Mouse (Mus musculus) thymus, adult 2 months (tissue): Measurements from ENCODE around the gene Gm4559.

ENCODE experiments used
- CTCF ChIP-seq: fragments of 200-500 bp; IDR thresholded peaks from 2 replicates; pipeline ENCODE4 v1.5.1; 2012; ENCODE audit warnings: mild to moderate bottlenecking, control low read depth, low read length, moderate library complexity, borderline replicate concordance; ENCODE audit not compliant: control insufficient read depth, poor library complexity, insufficient read depth; ENCODE audit errors: extremely low read depth
- POLR2A ChIP-seq: fragments of 200-500 bp; IDR thresholded peaks from 2 replicates; pipeline ENCODE4 v1.6.1; 2012; ENCODE audit warnings: mild to moderate bottlenecking, low read length, control low read depth, moderate library complexity; ENCODE audit not compliant: control insufficient read depth, poor library complexity, insufficient read depth; ENCODE audit errors: extremely low read depth

DNA sequence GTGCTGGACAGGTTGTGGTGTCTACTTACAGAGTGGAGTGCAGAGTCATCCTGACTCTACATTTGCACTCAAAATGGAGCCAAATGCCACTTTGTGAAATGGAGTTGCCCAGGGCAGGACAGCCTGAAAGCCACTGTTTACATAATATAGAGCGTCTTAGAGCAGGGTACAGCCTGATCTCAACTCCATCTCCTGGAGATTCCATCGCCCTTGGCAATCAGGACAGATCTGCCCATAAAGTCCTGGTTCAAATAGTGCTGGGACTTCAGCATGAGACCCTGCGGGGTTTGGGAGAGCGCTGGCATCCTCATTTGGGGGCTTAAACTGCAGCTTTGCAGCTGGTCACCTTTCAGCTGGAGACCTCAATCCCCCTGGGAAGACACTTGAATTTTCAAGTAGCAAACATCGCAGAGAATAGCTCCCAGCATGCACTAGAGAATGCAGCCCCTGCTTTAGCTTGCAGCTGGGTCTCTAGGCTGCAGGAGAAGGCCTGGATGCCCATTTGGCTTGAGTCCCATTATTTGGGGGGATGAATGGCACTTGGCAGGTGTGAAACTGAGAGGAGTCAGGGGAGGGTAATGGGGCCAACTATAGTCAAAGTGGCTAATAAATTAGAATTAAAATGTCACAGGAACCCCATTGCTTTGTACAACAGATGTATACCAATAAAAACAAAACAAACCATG is 40.6 kb upstream of the Gm4559 start:
- TF ChIP-seq POLR2A (no peak), CTCF (no peak)
